Mouse (Mus musculus): ENCODE data around the gene Rxfp2.

DNA sequence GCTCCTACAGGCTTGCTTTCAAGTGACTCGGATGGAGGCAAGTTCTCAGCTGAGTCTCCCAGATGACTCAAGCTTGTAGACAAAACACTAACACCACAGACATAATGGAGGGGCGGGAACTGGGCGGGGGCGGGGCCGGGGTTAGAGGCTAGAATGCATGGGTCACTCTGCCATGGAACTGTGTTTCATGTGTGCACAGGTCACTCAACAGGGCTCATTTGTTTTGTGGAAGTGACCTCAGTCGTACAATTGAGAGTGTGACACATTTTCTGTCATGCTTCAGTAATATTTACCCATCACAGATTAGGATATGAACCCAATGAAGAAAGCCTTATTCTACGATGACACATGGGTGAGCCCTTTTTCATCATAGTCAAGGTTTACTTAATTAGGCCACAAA is 20.2 kb upstream of the Rxfp2 start:
- TF ChIP-seq CTCF (IDR thresholded peaks at IDR 0.05; ENCODE audit: low read depth) (no peak), EP300 (IDR thresholded peaks at IDR 0.05; ENCODE audit: low read depth) (no peak)

Data from heart, postnatal 0 days (tissue).